Mouse (Mus musculus) spleen, postnatal 14 days (tissue): ENCODE data around the gene Skint5.
"Not testable (repeated sequence)": the region's sequence is repeated elsewhere in the genome, so short reads cannot be mapped to it uniquely, and the experiment has no call there.

Experiments used
- DNase-seq, 2 experiments: peaks; one replicate each; pipeline ENCODE4 v3.0.0; 2021 to 2022; ENCODE audit warnings: low spot score in 2 of 2

The Skint5 gene

DNA sequence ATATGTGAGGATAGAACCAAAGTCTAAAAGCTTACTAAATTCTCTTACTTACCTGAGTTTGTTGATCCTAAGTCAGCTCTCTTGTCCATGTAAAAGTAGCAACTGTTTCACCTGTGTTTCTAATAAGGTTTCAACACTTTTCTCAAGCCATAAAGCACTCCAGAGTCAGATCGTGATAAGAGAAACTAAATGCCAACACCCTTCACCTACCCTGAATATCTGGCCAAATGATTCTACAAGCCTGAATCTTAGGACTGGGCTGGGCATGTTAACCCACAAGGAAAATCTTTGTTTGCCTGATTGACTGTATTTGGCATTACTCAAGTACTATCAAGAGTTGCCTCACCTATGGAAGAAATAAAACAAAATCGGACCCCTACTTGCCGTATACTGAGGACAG is at the start of gene Skint5:
TSS of gene Skint5 (minus strand) at position 101 of the 400 bp plus-strand sequence.
- DNase-seq: no peak

DNA sequence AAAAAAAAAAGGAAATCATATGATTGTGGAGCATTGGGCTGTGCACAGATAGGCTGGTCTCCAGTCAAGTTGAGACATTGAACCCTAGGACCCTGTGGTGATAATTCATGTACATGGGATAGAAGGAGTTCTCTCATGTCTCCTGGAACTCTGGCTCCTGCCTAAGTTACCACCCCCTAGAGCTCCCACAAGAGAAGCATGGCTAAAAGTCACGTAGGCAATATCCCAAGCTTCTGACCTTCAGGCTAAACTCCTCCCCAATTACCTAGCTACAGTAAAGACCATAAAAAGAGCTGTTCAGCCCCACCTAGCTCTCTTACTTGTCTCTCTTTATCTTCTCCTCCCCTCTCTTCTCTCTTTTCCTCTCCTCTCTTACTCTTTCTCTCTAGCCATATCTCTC is 42.0 kb downstream of the Skint5 start:
- no peak for DNase-seq

DNA sequence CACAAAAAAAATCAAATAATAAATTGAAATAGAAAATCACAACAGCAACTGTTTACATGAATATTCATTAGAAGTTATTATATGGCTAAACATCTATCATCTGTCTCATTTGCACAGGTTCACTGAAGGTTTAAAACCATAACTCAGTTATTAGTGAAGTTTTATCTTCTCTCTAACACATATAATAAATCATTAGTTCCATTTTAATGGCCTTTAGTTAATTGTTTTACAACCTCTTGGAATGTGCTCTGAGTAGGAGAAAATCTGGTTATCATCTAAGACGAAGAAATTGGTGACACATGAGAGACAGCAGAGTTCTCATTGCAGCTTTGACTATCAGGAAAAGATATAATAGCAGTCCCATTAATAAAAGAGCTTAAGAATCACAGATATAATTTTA is 235.1 kb downstream of the Skint5 start:
- no peak for DNase-seq

DNA sequence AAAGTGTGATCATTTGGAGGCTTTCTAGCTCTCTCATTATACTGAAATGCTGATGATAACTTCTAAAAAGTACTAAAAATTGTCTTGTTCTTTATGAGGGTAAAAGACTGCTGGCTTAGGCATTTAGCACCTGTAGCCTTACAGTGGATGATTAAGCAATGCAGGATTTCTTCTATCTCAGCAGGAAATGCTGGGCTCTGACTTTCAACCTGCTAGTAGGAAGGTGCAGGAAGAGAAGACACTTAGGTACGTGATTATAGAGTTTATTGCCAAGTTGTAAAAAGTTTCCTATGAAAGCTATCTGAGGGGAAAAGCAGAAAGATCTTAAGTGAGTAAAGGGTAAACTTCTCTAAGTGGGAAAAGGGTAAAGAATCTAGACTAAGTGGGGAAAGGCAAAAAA is 235.6 kb downstream of the Skint5 start:
- no peak for DNase-seq

DNA sequence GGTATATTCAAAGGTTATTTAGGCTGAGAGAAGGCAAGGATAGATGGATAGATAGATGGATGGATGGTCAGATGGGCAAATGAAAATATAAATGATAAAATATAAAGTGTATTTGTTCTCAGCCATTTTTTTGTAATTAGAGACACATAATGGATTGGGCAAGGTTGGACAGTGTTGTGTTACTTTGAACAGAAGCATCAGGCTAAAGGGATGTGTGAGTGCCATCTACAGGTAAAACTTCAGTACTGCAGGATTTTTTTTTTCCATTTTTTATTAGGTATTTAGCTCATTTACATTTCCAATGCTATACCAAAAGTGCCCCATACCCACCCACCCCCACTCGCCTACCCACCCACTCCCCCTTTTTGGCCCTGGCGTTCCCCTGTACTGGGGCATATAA is 551.1 kb downstream of the Skint5 start:
- DNase-seq: not testable (repeated sequence)
